9 mouse cellular contexts compared by ENCODE assay signal in genomic region chr2:51140486-51140885, GRCm38 (mm10). TPM values are rescaled to one million over a fixed set of nuclear protein-coding genes. Genes with fewer than 3 reads are reported as not detected.
DNase-seq lines count a peak whose midpoint lies in the region; TF ChIP-seq lines count a peak whose summit lies in the region.
"Had no signal": no experiment of that assay in that cellular context is flagged by ENCODE, and none has a peak within 500 bp of the region (broad histone marks: within the 10 kb centered on the region; RNA-seq: fewer than 3 reads in every experiment).

No protein-coding gene starts in this region.

- peak overlapping the region; percentile 66 for H3K9ac ChIP-seq in ES-Bruce4 (ENCODE audit: low read depth, poor library complexity, severe bottlenecking)

- H3K36me3 ChIP-seq in ES-Bruce4 (ENCODE audit: control insufficient read depth, insufficient read depth, low read length, poor library complexity, severe bottlenecking) = peaks cover 10% of the 10 kb centered on the region
- peaks cover 59% of the 10 kb centered on the region for H3K36me3 ChIP-seq in forebrain, embryonic 10.5 days (replicated peaks)

- H3K4me1 ChIP-seq in ES-Bruce4 (ENCODE audit: control insufficient read depth, insufficient read depth, low read length) = peaks cover 7% of the 10 kb centered on the region
- H3K4me1 ChIP-seq in forebrain, embryonic 10.5 days = peaks cover 82% of the 10 kb centered on the region

- peak overlapping the region; percentile 92 for H3K27ac ChIP-seq in ES-Bruce4 (ENCODE audit: insufficient read depth, low read length)
- peak overlapping the region; percentile 86 for H3K27ac ChIP-seq in forebrain, embryonic 10.5 days
- H3K27ac ChIP-seq: macrophage had no signal

- under 1% methylated on average over 8 of the region's 8 CpGs for WGBS in forebrain, embryonic 10.5 days

- no peaks in the 10 kb centered on the region for H3K9me3 ChIP-seq in ES-Bruce4 (replicated peaks; ENCODE audit: control insufficient read depth, insufficient read depth, low read length, poor library complexity, severe bottlenecking)
- H3K9me3 ChIP-seq in forebrain, embryonic 10.5 days = no peaks in the 10 kb centered on the region

- peak; percentile 85 for TF ChIP-seq EP300 in ES-Bruce4 (IDR thresholded peaks at IDR 0.05; ENCODE audit: insufficient read depth, low read depth, low read length)

- no peaks in the 10 kb centered on the region for H3K27me3 ChIP-seq in ES-Bruce4 (ENCODE audit: control insufficient read depth, insufficient read depth, low read length, poor library complexity, severe bottlenecking)
- no peaks in the 10 kb centered on the region for H3K27me3 ChIP-seq in forebrain, embryonic 10.5 days (ENCODE audit: poor library complexity, severe bottlenecking)

- DNase-seq in forebrain, embryonic 10.5 days (ENCODE audit: extremely low spot score, low spot score) = peak; percentile 73
- DNase-seq in kidney, adult 11 months = peak; percentile 29
- DNase-seq in lung, postnatal 10 days = peak; percentile 26
- DNase-seq in yolk sac, embryonic 10.5 days (ENCODE audit: low spot score) = peak; percentile 73
- no peak for DNase-seq in spleen, postnatal 14 days (ENCODE audit: low spot score in 2 of 2)
- no peak for DNase-seq in adrenal gland, adult (ENCODE audit: inconsistent age in 2 of 2, low spot score in 1 of 2)
- no peak for DNase-seq in spleen, postnatal 36 days (ENCODE audit: low spot score in 2 of 2)

- TF ChIP-seq POLR2A in ES-Bruce4 (IDR thresholded peaks at IDR 0.05; ENCODE audit: insufficient read depth, low read length) = no peak

- no peak overlapping the region for H3K4me3 ChIP-seq in ES-Bruce4 (ENCODE audit: low read depth, low read length)
- H3K4me3 ChIP-seq in forebrain, embryonic 10.5 days = peak overlapping the region; percentile 45

- TF ChIP-seq CTCF in ES-Bruce4 (IDR thresholded peaks at IDR 0.05; ENCODE audit: low read depth, low read length) = no peak

RNA-seq across cellular contexts. Expression of gene Rnd3, which starts 8.4 kb away (rescaled TPM):
- polyA plus RNA-seq in ES-Bruce4 (2011; ENCODE audit: insufficient read depth, insufficient read length, low read depth, missing spikeins) = 64.0 and 69.9 TPM in 2 replicates
- polyA plus RNA-seq in forebrain, embryonic 10.5 days (2016; fragmentation: Nextera tagmentation; extraction: Ambion mirVana) = 92.6 and 97.4 TPM in 2 replicates

Comparison
In these comparisons a context has a peak if more than half of its experiments do, and no peak if none do; other contexts are left out.
1. DNase-seq: peak in forebrain, embryonic 10.5 days (single experiment), kidney, adult 11 months (single experiment), lung, postnatal 10 days (single experiment) and yolk sac, embryonic 10.5 days (single experiment); none in spleen, postnatal 14 days (0 of 2), adrenal gland, adult (0 of 2) and spleen, postnatal 36 days (0 of 2).